Mouse (Mus musculus): Measurements from ENCODE around the gene Gm17416. TPM values are rescaled to one million over a fixed set of nuclear protein-coding genes. Genes with fewer than 3 reads are reported as not detected.

Gene Gm17416
- total and polyA plus RNA-seq, 3 experiments: not detected

DNA sequence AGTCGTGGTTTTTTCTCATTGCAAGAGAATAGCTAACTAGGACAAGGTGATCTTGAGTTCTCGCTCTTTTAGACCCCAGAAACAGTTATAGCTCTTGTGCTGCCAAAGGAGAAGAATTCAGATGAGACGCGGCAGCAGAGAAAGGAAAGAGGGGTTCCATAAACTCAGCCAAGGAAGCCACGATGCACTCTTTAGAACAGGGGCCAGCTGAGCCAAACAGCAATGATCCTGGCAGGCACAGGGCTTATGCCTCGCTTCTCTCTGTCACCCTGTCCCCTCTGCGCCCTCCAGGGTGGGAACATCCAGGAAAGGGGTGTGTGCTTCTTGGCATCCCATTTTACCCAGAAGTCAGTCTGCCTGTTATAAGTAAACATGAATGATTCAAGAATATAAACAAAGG, 30.2 kb downstream of the Gm17416 start, which contains the start of gene Defb45:
Gene Defb45, minus strand, starts transcription at position 101 of the 400 bp plus-strand sequence.
- DNase-seq (ENCODE audit: low spot score) (no peak), ATAC-seq (ENCODE audit: extremely low read depth, insufficient number of reproducible peaks, low FRiP score, poor library complexity, severe bottlenecking) (no peak)
- no peak for TF ChIP-seq GATA1 (IDR thresholded peaks at IDR 0.05; ENCODE audit: borderline replicate concordance, low read length)
- TF ChIP-seq POLR2AphosphoS5 (IDR thresholded peaks at IDR 0.05; ENCODE audit: insufficient replicate concordance, low read depth, low read length): no peak
- no peak for TF ChIP-seq TAL1 (conservative IDR thresholded peaks at IDR 0.05; ENCODE audit: low read depth, low read length)
- TF ChIP-seq CTCF (IDR thresholded peaks at IDR 0.05; ENCODE audit: low read depth, low read length): no peak
- TF ChIP-seq GATA2 (IDR thresholded peaks at IDR 0.05; ENCODE audit: borderline replicate concordance, low read depth, low read length): no peak

GRCm38 (mm10) chr2:152600076-152600475, 30.9 kb downstream of the Gm17416 start:
- ATAC-seq (ENCODE audit: extremely low read depth, insufficient number of reproducible peaks, low FRiP score, poor library complexity, severe bottlenecking): no peak
- no peaks in the 10 kb centered on the region for H3K4me1 ChIP-seq (ENCODE audit: insufficient read depth, low read depth, low read length)
- no peaks in the 10 kb centered on the region for H3K36me3 ChIP-seq (replicated peaks)
- no peak overlapping the region for H3K4me3 ChIP-seq (ENCODE audit: low read depth, low read length)
- H3K9me3 ChIP-seq (replicated peaks): peaks cover 9% of the 10 kb centered on the region
- TF ChIP-seq GATA1 (IDR thresholded peaks at IDR 0.05; ENCODE audit: borderline replicate concordance, low read length) (no peak), GATA2 (IDR thresholded peaks at IDR 0.05; ENCODE audit: borderline replicate concordance, low read depth, low read length) (no peak), POLR2AphosphoS5 (IDR thresholded peaks at IDR 0.05; ENCODE audit: insufficient replicate concordance, low read depth, low read length) (no peak), TAL1 (conservative IDR thresholded peaks at IDR 0.05; ENCODE audit: low read depth, low read length) (no peak), CTCF (IDR thresholded peaks at IDR 0.05; ENCODE audit: low read depth, low read length) (no peak)
- DNase-seq (ENCODE audit: low spot score): no peak
- peaks cover 2% of the 10 kb centered on the region; the same call in 1 of the 2 replicates for H3K27me3 ChIP-seq (ENCODE audit: insufficient read depth, low read length)

More for the DNA sequence above, 30.2 kb downstream of the Gm17416 start, which contains the start of gene Defb45:
- no peak within 1 kb of the TSS for H3K4me3 ChIP-seq (ENCODE audit: low read depth, low read length)
- H3K4me1 ChIP-seq (ENCODE audit: insufficient read depth, low read depth, low read length): no peaks in the 10 kb centered on the region
- H3K36me3 ChIP-seq (replicated peaks): no peaks in the 10 kb centered on the region
- peaks cover 2% of the 10 kb centered on the region; the same call in 1 of the 2 replicates for H3K27me3 ChIP-seq (ENCODE audit: insufficient read depth, low read length)
- peaks cover 9% of the 10 kb centered on the region for H3K9me3 ChIP-seq (replicated peaks)

DNA sequence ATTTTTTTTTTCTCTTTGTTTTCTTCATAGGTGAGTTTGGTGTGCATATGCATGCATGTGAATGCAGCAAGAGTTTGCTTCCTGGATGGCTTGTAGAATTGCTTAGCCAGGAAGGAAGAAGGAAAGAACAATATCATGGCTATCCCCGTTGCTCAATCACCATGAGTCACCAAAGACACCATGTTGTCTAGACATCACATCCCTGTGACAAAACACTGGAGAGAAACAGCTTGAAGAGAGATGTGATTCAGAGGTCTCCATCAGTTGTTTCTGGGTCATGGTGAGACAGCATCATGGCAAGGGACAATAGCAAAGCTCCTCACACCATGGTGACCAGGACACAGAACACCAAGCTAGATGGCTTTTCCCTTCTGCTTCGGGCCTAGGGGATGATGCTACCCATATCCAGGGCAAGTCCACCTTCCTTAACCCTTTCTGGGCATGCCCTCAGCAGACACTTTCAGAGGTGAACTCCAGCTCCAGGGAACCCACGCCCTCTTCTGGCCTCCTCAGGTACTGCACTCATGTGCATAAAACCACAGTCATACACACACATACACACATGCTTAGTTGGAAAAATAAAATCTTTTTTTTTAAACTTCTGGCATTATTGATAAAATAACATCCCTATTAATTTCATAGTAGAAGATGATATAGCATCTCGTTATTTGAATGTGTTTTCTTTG, 32.3 kb downstream of the Gm17416 start:
- Histone ChIP-seq H3K4me1 (ENCODE audit: insufficient read depth, low read depth, low read length) (no peaks in the 10 kb centered on the region), H3K9me3 (replicated peaks) (peaks cover 9% of the 10 kb centered on the region), H3K4me3 (ENCODE audit: low read depth, low read length) (no peak overlapping the region), H3K36me3 (replicated peaks) (no peaks in the 10 kb centered on the region), H3K27me3 (ENCODE audit: insufficient read depth, low read length) (peaks cover under 1% of the 10 kb centered on the region; the same call in 1 of the 2 replicates)
- TF ChIP-seq GATA1 (IDR thresholded peaks at IDR 0.05; ENCODE audit: borderline replicate concordance, low read length) (no peak), POLR2AphosphoS5 (IDR thresholded peaks at IDR 0.05; ENCODE audit: insufficient replicate concordance, low read depth, low read length) (no peak), GATA2 (IDR thresholded peaks at IDR 0.05; ENCODE audit: borderline replicate concordance, low read depth, low read length) (no peak), TAL1 (conservative IDR thresholded peaks at IDR 0.05; ENCODE audit: low read depth, low read length) (no peak), CTCF (IDR thresholded peaks at IDR 0.05; ENCODE audit: low read depth, low read length) (peak; percentile 30; the same call in 1 of the 2 replicates)
- ATAC-seq (ENCODE audit: extremely low read depth, insufficient number of reproducible peaks, low FRiP score, poor library complexity, severe bottlenecking): no peak
- DNase-seq (ENCODE audit: low spot score): no peak

- DNase-seq (ENCODE audit: low spot score) (no peak), ATAC-seq (ENCODE audit: extremely low read depth, insufficient number of reproducible peaks, low FRiP score, poor library complexity, severe bottlenecking) (no peak)
- no peak within 1 kb of the TSS for H3K4me3 ChIP-seq (ENCODE audit: low read depth, low read length)
- no peaks in the 10 kb centered on the region; the same call in 1 of the 2 replicates for H3K27me3 ChIP-seq (ENCODE audit: insufficient read depth, low read length)
- no peaks in the 10 kb centered on the region for H3K36me3 ChIP-seq (replicated peaks)
- no peaks in the 10 kb centered on the region for H3K4me1 ChIP-seq (ENCODE audit: insufficient read depth, low read depth, low read length)
- H3K9me3 ChIP-seq (replicated peaks): peaks cover 9% of the 10 kb centered on the region
- TF ChIP-seq CTCF (IDR thresholded peaks at IDR 0.05; ENCODE audit: low read depth, low read length) (0 out of 2 replicates have a peak, but pooled peaks have one; percentile 8), TAL1 (conservative IDR thresholded peaks at IDR 0.05; ENCODE audit: low read depth, low read length) (no peak)
Observed at GRCm38 (mm10) chr2:152604057-152604456, 34.9 kb downstream of the Gm17416 start, which contains the start of gene Defb36. Gene Defb36 (plus strand): TSS chr2:152604327.

GRCm38 (mm10) chr2:152607746-152608145, 38.6 kb downstream of the Gm17416 start:
- DNase-seq (ENCODE audit: low spot score): no peak
- no peak for ATAC-seq (ENCODE audit: extremely low read depth, insufficient number of reproducible peaks, low FRiP score, poor library complexity, severe bottlenecking)

DNA sequence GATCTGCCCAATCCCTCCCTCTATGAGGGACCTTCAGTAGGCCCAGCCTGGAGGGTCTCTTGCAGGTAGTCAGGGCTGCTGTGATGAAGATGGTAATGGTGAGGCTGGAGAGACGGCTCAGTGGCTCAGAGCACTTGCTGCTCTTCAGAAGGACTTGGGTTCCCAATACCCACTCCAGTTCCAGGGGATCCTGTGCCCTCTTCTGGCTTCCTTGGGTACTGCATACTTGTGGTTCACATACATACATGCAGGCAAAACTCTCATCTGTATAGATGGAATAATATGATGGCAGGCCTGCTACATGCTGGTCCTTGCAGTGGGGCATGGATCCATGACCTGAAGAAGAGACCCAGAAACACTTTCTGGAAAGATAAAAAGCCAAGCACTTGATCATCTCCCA, 39.6 kb downstream of the Gm17416 start:
- ATAC-seq (ENCODE audit: extremely low read depth, insufficient number of reproducible peaks, low FRiP score, poor library complexity, severe bottlenecking) (no peak), DNase-seq (ENCODE audit: low spot score) (no peak)
- Histone ChIP-seq H3K9me3 (replicated peaks) (no peaks in the 10 kb centered on the region), H3K4me1 (ENCODE audit: insufficient read depth, low read depth, low read length) (no peaks in the 10 kb centered on the region), H3K36me3 (replicated peaks) (no peaks in the 10 kb centered on the region), H3K4me3 (ENCODE audit: low read depth, low read length) (no peak overlapping the region), H3K27me3 (ENCODE audit: insufficient read depth, low read length) (peaks cover 4% of the 10 kb centered on the region; the same call in 1 of the 2 replicates)
- no peak for TF ChIP-seq CTCF (IDR thresholded peaks at IDR 0.05; ENCODE audit: low read depth, low read length)
- TF ChIP-seq POLR2AphosphoS5 (IDR thresholded peaks at IDR 0.05; ENCODE audit: insufficient replicate concordance, low read depth, low read length): no peak
- TF ChIP-seq GATA2 (IDR thresholded peaks at IDR 0.05; ENCODE audit: borderline replicate concordance, low read depth, low read length): no peak
- TF ChIP-seq TAL1 (conservative IDR thresholded peaks at IDR 0.05; ENCODE audit: low read depth, low read length): no peak

More at GRCm38 (mm10) chr2:152607746-152608145, 38.6 kb downstream of the Gm17416 start:
- H3K27me3 ChIP-seq (ENCODE audit: insufficient read depth, low read length): peaks cover 4% of the 10 kb centered on the region; the same call in 1 of the 2 replicates
- H3K4me1 ChIP-seq (ENCODE audit: insufficient read depth, low read depth, low read length): no peaks in the 10 kb centered on the region
- no peak overlapping the region for H3K4me3 ChIP-seq (ENCODE audit: low read depth, low read length)
- no peaks in the 10 kb centered on the region for H3K9me3 ChIP-seq (replicated peaks)
- no peaks in the 10 kb centered on the region for H3K36me3 ChIP-seq (replicated peaks)
- TF ChIP-seq GATA1 (IDR thresholded peaks at IDR 0.05; ENCODE audit: borderline replicate concordance, low read length) (no peak), TAL1 (conservative IDR thresholded peaks at IDR 0.05; ENCODE audit: low read depth, low read length) (no peak), GATA2 (IDR thresholded peaks at IDR 0.05; ENCODE audit: borderline replicate concordance, low read depth, low read length) (no peak), POLR2AphosphoS5 (IDR thresholded peaks at IDR 0.05; ENCODE audit: insufficient replicate concordance, low read depth, low read length) (no peak), CTCF (IDR thresholded peaks at IDR 0.05; ENCODE audit: low read depth, low read length) (no peak)

Data from G1E (cell line).